Mouse (Mus musculus) bone marrow, adult 2 months (tissue): ENCODE data around the gene Pim1. TPM values are rescaled to one million over a fixed set of nuclear protein-coding genes. Genes with fewer than 3 reads are reported as not detected.

Experiments
- H3K27ac ChIP-seq: fragments of 200-500 bp; 2 replicates; pipeline ENCODE4 v1.5.1; 2012; ENCODE audit warnings: low read depth, mild to moderate bottlenecking, control low read depth, inconsistent platforms, low read length; ENCODE audit not compliant: control insufficient read depth, poor library complexity, insufficient read depth
- H3K4me1 ChIP-seq: fragments of 200-500 bp; 2 replicates; pipeline ENCODE4 v1.6.1; 2011; ENCODE audit warnings: low read length; ENCODE audit not compliant: control insufficient read depth, insufficient read depth
- H3K4me3 ChIP-seq: fragments of 200-500 bp; replicated peaks from 2 replicates; pipeline ENCODE3; 2011; ENCODE audit warnings: mild to moderate bottlenecking, low read depth, low read length, control low read depth; ENCODE audit not compliant: control insufficient read depth
- CTCF ChIP-seq: fragments of 200-500 bp; IDR thresholded peaks from 2 replicates; pipeline ENCODE4 v1.5.1; 2011; ENCODE audit warnings: low read length, control low read depth; ENCODE audit not compliant: control insufficient read depth, insufficient read depth
- POLR2A ChIP-seq: fragments of 200-500 bp; IDR thresholded peaks from 2 replicates; pipeline ENCODE4 v1.6.1; 2011; ENCODE audit warnings: low read depth, mild to moderate bottlenecking, control low read depth, low read length, borderline replicate concordance; ENCODE audit not compliant: control insufficient read depth
- WGBS: fragments of 180-500 bp; shearing (Covaris S2); methylation state at CpG from one replicate; pipeline ENCODE4 v1.1.7; 2018; 5-methylcytosine and 5-hydroxymethylcytosine counted together
- polyA plus RNA-seq: library from polyadenylated mRNA; stranded (reverse); fragments of >200 nt; gene quantifications from 2 replicates; pipeline ENCODE4 v1.2.4, GENCODE M21; 2011; ENCODE audit warnings: low replicate concordance; ENCODE audit not compliant: missing spikeins, insufficient read depth, insufficient read length

The Pim1 gene
- polyA plus RNA-seq, 1 experiment: 208 TPM

DNA sequence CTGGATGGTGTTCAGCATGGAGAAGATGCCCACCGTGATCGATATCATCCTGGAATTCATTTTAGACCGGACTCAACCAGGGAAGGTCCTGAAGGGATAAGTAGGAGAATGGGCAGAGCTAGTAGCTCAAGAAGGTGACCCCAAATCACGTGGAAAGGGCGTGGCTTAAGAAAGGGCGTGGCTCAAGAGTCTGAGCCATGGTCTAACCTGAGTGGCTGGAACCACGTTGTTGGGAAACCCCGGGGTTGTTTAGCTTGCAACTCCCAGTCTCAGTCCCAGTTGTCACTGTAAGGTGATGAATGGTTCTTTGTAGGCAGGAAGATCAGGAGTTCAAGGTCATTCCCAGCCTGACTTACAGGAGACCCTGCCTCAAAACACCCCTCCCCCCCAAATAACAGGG, 29.2 kb downstream of the Pim1 start:
- TF ChIP-seq POLR2A (no peak), CTCF (no peak)
- WGBS: 73% methylated on average over 8 of the region's 8 CpGs

DNA sequence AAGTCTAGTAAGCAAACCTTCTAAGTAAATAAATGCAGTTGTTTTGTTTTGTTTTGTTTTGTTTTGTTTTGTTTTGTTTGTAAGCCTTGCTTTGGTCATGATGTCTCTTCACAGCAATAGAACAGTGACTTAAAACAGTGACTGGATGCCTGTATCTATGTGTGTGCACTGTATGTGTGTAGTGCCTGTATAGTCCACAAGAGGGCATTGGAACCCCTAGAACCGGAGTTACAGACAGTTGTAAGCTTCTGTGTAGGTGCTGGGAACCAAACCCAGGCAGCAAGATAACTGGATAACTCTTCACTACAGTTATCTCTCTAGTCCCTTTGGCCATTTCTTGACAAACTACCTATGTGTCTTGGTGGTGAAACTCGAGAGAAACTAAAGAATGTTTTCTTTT, 35.1 kb downstream of the Pim1 start:
- Histone ChIP-seq H3K4me1 (no peaks in the 10 kb centered on the region; the same call in 1 of the 2 replicates), H3K27ac (no peak overlapping the region), H3K4me3 (no peak overlapping the region)
- no peak for TF ChIP-seq POLR2A
- TF ChIP-seq CTCF: no peak
- 84% methylated on average over 2 of the region's 2 CpGs for WGBS

More for the DNA sequence above, 29.2 kb downstream of the Pim1 start:
- Histone ChIP-seq H3K4me3 (no peak overlapping the region), H3K4me1 (no peaks in the 10 kb centered on the region; the same call in 1 of the 2 replicates), H3K27ac (no peak overlapping the region)

DNA sequence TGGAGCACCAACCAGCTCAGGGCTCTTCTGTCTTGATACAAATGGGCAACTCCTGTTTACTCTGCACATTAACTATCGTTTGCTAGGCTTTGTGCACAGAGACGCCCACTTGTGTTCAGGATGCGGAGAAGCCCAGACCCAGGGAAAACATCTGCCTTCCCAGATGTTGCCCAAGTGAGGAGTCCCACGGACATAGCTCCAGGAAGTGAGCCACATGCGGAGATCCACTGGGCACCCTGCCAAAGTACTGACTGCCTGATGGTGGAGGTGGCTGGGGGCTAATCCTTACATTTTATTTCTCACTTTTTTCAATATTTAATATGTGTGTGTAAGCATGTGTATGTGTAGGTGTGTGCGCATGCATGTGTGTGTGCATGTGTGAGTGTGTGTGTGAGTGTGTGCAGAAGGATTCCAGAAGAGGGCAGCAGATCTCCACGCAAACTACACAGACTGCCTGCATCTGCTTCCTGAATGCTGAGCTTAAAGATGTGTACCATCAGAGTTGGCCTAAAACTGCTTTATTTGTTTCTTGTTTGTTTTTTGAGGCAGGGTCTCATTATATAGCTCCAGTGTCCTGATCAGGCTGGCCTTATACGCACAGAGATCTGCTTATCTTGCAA, 38.1 kb downstream of the Pim1 start:
- 71% methylated on average over 8 of the region's 8 CpGs for WGBS
- no peak overlapping the region for H3K27ac ChIP-seq
- TF ChIP-seq POLR2A (no peak), CTCF (peak; percentile 67)
- H3K4me1 ChIP-seq: no peaks in the 10 kb centered on the region
- H3K4me3 ChIP-seq: no peak overlapping the region

DNA sequence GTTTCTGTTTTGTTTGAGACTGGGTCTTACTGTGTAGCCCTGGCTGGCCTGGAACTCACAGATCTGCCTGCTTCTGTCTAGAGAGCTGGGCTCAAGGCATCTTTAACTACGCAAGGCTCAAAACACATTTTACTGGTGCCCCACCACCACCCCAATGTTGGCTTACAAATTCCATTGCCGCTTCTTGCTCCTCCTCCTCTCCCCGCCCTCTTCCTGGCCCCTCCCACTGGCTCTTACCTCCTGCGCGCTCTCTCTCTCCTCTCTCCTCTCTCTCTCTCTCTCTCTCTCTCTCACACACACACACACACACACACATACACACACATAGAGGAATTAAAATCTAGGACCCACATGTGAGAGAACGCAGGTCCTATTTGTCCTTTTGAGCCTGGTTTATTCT, 40.0 kb downstream of the Pim1 start:
- H3K4me3 ChIP-seq: no peak overlapping the region
- H3K4me1 ChIP-seq: no peaks in the 10 kb centered on the region
- WGBS: 75% methylated on average over 6 of the region's 6 CpGs
- no peak overlapping the region for H3K27ac ChIP-seq
- TF ChIP-seq CTCF: no peak
- no peak for TF ChIP-seq POLR2A

DNA sequence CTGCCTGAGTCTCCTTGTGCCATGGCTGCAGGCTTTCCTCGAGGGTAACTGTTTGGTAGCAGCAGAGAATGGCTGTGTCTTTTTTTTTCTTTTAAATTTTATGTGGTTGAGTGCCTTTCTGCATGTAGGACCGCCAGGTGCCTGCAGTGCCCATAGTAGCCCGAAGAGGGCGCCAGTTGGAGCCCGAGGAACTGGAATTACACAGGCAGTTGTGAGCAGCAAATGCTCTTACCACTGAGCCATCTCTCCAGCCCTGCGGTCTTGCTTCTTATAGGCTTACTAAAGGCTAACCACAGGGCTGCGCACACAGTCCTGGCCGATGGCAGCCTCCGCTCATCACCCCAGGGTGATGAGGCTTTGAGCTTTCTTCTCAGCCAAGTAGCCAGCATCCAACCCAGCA, 40.7 kb downstream of the Pim1 start:
- 72% methylated on average over 9 of the region's 9 CpGs for WGBS
- TF ChIP-seq CTCF (peak; percentile 31; the same call in 1 of the 2 replicates), POLR2A (no peak)
- Histone ChIP-seq H3K27ac (no peak overlapping the region), H3K4me3 (no peak overlapping the region), H3K4me1 (no peaks in the 10 kb centered on the region)

DNA sequence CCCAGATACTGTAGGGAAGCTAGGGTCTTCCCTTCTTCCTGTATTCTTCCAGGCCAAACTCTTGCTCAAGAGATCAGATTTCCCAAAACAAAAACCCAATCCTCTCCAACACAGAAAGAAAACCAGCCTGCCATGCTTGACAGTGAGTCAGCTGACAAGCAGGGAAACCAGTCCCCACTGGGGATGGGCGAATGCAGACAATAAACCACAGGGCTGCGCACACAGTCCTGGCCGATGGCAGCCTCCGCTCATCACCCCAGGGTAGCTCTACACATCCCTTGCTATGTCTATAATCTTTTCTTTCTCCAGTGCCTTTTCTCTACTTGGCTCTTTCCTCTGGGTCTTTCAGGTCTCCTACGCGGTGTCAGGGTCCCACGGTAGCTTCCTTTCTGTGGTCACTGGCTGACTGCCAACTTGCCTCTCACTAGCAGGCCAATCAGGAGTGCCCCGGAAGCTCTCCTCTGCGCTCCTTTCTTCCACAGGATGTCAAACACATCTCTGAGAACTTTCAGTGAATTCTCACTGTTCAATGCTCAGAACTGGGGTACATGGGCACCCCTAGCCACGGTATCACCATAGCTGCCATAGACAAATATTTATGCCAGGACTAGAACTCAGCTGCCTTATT, 41.3 kb downstream of the Pim1 start:
- 1% methylated on average over 10 of the region's 10 CpGs for WGBS

DNA sequence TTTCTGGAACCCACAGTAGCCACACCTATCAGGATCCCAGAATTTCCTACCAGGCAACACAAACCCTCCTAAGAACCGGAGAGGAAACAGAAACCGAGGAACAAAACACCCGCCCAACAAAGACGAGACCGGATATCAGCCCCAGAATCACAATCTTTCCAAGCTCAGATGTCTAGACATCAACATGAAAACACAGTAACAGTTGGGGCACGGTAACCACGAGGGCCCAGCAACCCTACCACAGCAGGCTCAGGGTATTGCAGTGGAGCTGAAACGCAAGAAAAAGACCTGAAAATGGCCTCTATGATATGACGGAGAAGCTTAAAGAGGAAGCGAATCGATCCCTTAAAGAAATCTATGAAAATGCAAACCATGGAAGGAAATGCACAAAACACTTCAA, 43.3 kb downstream of the Pim1 start:
- H3K4me3 ChIP-seq: no peak overlapping the region
- 67% methylated on average over 11 of the region's 11 CpGs for WGBS
- no peaks in the 10 kb centered on the region for H3K4me1 ChIP-seq
- no peak overlapping the region for H3K27ac ChIP-seq
- TF ChIP-seq CTCF: no peak
- no peak for TF ChIP-seq POLR2A

More for the DNA sequence above, 41.3 kb downstream of the Pim1 start:
- Histone ChIP-seq H3K27ac (no peak overlapping the region), H3K4me1 (no peaks in the 10 kb centered on the region), H3K4me3 (no peak overlapping the region)
- TF ChIP-seq POLR2A (no peak), CTCF (no peak)

DNA sequence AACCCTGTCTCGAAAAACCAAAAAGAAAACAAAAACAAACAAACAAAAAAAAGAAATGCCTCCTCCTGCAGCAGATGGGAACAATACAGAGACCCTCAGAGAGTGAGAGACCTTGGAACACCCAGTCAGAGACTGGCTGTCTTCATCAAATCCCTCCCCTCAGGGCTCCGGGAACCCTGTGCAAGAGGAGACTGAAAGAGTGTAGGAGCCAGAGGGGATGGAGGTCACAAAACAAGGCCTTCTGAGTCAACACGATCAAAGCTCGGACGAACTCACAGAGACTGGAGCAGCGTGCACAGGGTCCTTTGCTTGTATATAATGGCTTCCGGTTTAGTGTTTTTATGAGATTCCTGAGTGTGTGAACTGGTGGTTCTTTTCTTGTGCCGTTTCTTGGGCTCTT, 49.9 kb downstream of the Pim1 start:
- Histone ChIP-seq H3K4me1 (no peaks in the 10 kb centered on the region), H3K4me3 (no peak overlapping the region), H3K27ac (no peak overlapping the region)
- TF ChIP-seq CTCF: no peak
- TF ChIP-seq POLR2A: no peak
- 85% methylated on average over 8 of the region's 8 CpGs for WGBS
